ENCODE assay signal across 8 mouse cellular contexts in the genomic region with DNA sequence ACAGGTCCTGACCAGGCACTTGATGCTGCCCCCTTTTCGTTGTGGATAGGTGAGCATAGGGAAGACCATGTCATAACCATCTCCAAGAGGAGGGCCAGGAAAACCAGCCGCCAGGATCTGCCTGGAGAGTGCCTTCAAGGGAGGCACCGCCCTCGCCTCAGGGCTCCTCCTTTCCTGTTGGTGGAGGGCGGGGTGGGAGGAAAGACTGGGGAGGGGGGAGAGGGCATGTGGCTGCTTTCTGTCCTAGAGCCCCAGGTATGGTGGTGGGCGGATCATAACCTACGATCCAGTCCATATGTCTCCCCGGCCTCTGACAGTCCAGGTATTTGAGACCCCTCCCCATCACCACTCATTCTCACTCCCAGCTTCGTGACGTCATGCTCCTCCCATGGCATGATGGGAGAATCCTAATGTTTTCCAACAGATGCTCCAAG. TPM values are rescaled to one million over a fixed set of nuclear protein-coding genes. Genes with fewer than 3 reads are reported as not detected.
DNase-seq lines count a peak whose midpoint lies in the region; ATAC-seq and TF ChIP-seq lines count a peak whose summit lies in the region.
"Had no signal": no experiment of that assay in that cellular context is flagged by ENCODE, and none has a peak within 500 bp of the region (broad histone marks: within the 10 kb centered on the region; RNA-seq: fewer than 3 reads in every experiment).

No protein-coding gene starts in this region.

- H3K36me3 ChIP-seq in forebrain, embryonic 15.5 days, result no peaks in the 10 kb centered on the region
- 0 out of 2 replicates have a peak, but pooled peaks cover 2% of the 10 kb centered on the region for H3K36me3 ChIP-seq in midbrain, postnatal 0 days (ENCODE audit: insufficient read depth, low read length)
- H3K36me3 ChIP-seq: liver, embryonic 15.5 days had no signal

- H3K9ac ChIP-seq in forebrain, embryonic 15.5 days (replicated peaks), result peak overlapping the region; percentile 95
- peak overlapping the region; percentile 89 for H3K9ac ChIP-seq in midbrain, postnatal 0 days (replicated peaks; ENCODE audit: low read length, poor library complexity, severe bottlenecking)
- H3K9ac ChIP-seq: liver, embryonic 15.5 days had no signal

- DNase-seq in cerebellum, postnatal 36 days, result peak; percentile 43 to 57
- DNase-seq in layer of hippocampus, adult 9-11 months, result peak; percentile 79
- peak; percentile 93 for DNase-seq in midbrain, postnatal 0 days (ENCODE audit: low spot score)
- no peak for DNase-seq in urinary bladder, adult 2 months (ENCODE audit: low spot score)
- no peak for DNase-seq in spleen, postnatal 36 days (ENCODE audit: low spot score in 2 of 2)
- no peak for DNase-seq in adrenal gland, postnatal 10 days

- peak overlapping the region; percentile 80 for H3K27ac ChIP-seq in forebrain, embryonic 15.5 days (replicated peaks)
- H3K27ac ChIP-seq in midbrain, postnatal 0 days (ENCODE audit: low read depth, low read length), result peak overlapping the region; percentile 82
- H3K27ac ChIP-seq: liver, embryonic 15.5 days had no signal

- peak; percentile 6; the same call in 1 of the 2 replicates for TF ChIP-seq CTCF in midbrain, postnatal 0 days (IDR thresholded peaks at IDR 0.05)

- H3K27me3 ChIP-seq in forebrain, embryonic 15.5 days, result no peaks in the 10 kb centered on the region
- H3K27me3 ChIP-seq in midbrain, postnatal 0 days (ENCODE audit: insufficient read depth, low read length), result no peaks in the 10 kb centered on the region

- peak overlapping the region; percentile 83 for H3K4me3 ChIP-seq in forebrain, embryonic 15.5 days
- peak overlapping the region; percentile 60 for H3K4me3 ChIP-seq in midbrain, postnatal 0 days (ENCODE audit: low read depth, low read length)
- H3K4me3 ChIP-seq: liver, embryonic 15.5 days had no signal

- H3K4me2 ChIP-seq in forebrain, embryonic 15.5 days (replicated peaks), result peak overlapping the region; percentile 96
- peak overlapping the region; percentile 94 for H3K4me2 ChIP-seq in midbrain, postnatal 0 days (ENCODE audit: low read depth, low read length, poor library complexity, severe bottlenecking)
- H3K4me2 ChIP-seq: liver, embryonic 15.5 days had no signal

- peak; percentile 79 for ATAC-seq in forebrain, embryonic 15.5 days (replicated peaks)
- peak; percentile 83 for ATAC-seq in midbrain, postnatal 0 days (ENCODE audit: low FRiP score)

- H3K4me1 ChIP-seq in forebrain, embryonic 15.5 days, result peaks cover 28% of the 10 kb centered on the region
- peaks cover 11% of the 10 kb centered on the region for H3K4me1 ChIP-seq in midbrain, postnatal 0 days (ENCODE audit: insufficient read depth, low read length)
- H3K4me1 ChIP-seq: liver, embryonic 15.5 days had no signal

- 2% methylated on average over 9 of the region's 10 CpGs for WGBS in forebrain, embryonic 15.5 days
- 3% methylated on average over 9 of the region's 10 CpGs for WGBS in midbrain, postnatal 0 days

- no peaks in the 10 kb centered on the region for H3K9me3 ChIP-seq in forebrain, embryonic 15.5 days
- H3K9me3 ChIP-seq in midbrain, postnatal 0 days (ENCODE audit: low read length), result no peaks in the 10 kb centered on the region
- H3K9me3 ChIP-seq: liver, embryonic 15.5 days had no signal

RNA-seq across cellular contexts. Expression of gene Phactr3, which starts 22.7 kb away (rescaled TPM):
- polyA plus RNA-seq in forebrain, embryonic 15.5 days (2015; fragmentation: Nextera tagmentation; extraction: Ambion mirVana), result 53.9 and 57.5 TPM in 2 replicates
- 105 and 130 TPM in 2 replicates for total RNA-seq in midbrain, postnatal 0 days (2014; rRNA removed)
- 94.2 and 96.5 TPM in 2 replicates for polyA plus RNA-seq in midbrain, postnatal 0 days (2015; fragmentation: Nextera tagmentation; extraction: Ambion mirVana)
- polyA plus RNA-seq in urinary bladder, adult 2 months (2012; rRNA removed), result 0.66 and 1.6 TPM in 2 replicates
- total RNA-seq in adrenal gland, postnatal 10 days (2021), result 1 to 10 TPM; 3.1 to 3.3 TPM

Comparison
In these comparisons a context has a peak if more than half of its experiments do, and no peak if none do; other contexts are left out.
1. DNase-seq: peak in cerebellum, postnatal 36 days (2 of 2), layer of hippocampus, adult 9-11 months (single experiment) and midbrain, postnatal 0 days (single experiment); none in urinary bladder, adult 2 months (single experiment), spleen, postnatal 36 days (0 of 2) and adrenal gland, postnatal 10 days (single experiment).
2. RNA of gene Phactr3, which starts 22.7 kb away (polyA plus RNA-seq): 94.2 to 96.5 TPM in midbrain, postnatal 0 days and 53.9 to 57.5 TPM in forebrain, embryonic 15.5 days; 0.66 to 1.6 TPM in urinary bladder, adult 2 months; every median in the first group is over 10 times any median in the second.